Mouse (Mus musculus) thymus, postnatal 0 days (tissue): ENCODE results near the gene Fam214b. TPM values are rescaled to one million over a fixed set of nuclear protein-coding genes. Genes with fewer than 3 reads are reported as not detected.
A peak's percentile ranks its signal among the peaks of the same experiment; 100 is the strongest.

Experiments
- DNase-seq: peaks from one replicate; pipeline ENCODE4 v3.0.0-alpha.2; 2015; ENCODE audit warnings: low spot score
- polyA plus RNA-seq: library from polyadenylated mRNA; unstranded; fragments of >200 nt; fragmentation: Nextera tagmentation; extraction: Ambion mirVana; gene quantifications from 2 replicates; pipeline ENCODE4 v1.2.1, GENCODE M21; 2015

Fam214b gene
- polyA plus RNA-seq, result 2.4 and 3.0 TPM in 2 replicates

GRCm38 (mm10) chr4:43045659-43046302, at the start of gene Fam214b:
Gene Fam214b (minus strand): TSS chr4:43046220.
- DNase-seq, result peak; percentile 80

GRCm38 (mm10) chr4:43091183-43091582, 45.2 kb upstream of the Fam214b start:
- no peak for DNase-seq

- no peak for DNase-seq
Measured at GRCm38 (mm10) chr4:43089950-43090349, 43.9 kb upstream of the Fam214b start.

DNA sequence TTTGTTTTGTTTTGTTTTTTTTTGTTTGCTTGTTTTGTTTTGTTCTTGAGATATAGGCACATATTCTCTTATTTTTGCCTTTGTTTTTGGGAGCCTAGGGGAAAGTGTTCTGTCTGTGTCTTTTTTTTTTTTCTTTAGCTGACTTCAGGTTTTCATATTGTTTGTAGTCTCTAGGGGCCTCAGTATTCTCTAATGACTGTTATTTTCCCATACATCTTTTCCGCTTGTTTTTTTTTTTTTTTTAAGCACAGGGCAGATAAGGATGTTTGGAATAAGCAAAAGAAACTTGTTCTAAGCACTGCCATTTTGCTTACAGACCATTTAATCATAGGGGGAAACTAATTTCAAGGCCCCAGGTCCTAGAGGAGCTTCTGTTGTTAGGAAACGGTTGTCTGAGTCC, 36.4 kb upstream of the Fam214b start:
- DNase-seq, result no peak

GRCm38 (mm10) chr4:43078071-43078718, 32.2 kb upstream of the Fam214b start:
- DNase-seq, result no peak

GRCm38 (mm10) chr4:43074923-43075322, 28.9 kb upstream of the Fam214b start:
- no peak for DNase-seq

DNA sequence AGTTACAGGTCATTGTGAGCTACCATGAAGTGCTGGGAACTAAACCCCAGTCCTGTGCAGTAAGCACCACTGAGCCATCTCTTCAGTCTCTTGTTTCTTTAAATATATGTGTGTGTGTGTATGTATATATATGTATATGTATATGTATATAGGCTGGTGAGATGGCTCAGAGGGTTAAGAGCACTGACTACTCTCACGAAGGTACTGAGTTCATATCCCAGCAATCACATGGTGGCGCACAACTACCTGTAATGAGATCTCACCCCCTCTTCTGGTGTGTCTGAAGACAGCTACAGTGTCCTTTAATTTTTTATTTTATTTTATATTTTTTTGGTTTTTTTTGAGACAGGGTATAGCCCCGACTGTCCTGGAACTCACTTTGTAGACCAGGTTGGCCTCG, 19.5 kb upstream of the Fam214b start:
- no peak for DNase-seq

- DNase-seq, result no peak
Measured at GRCm38 (mm10) chr4:43060286-43060685, 14.3 kb upstream of the Fam214b start.

DNA sequence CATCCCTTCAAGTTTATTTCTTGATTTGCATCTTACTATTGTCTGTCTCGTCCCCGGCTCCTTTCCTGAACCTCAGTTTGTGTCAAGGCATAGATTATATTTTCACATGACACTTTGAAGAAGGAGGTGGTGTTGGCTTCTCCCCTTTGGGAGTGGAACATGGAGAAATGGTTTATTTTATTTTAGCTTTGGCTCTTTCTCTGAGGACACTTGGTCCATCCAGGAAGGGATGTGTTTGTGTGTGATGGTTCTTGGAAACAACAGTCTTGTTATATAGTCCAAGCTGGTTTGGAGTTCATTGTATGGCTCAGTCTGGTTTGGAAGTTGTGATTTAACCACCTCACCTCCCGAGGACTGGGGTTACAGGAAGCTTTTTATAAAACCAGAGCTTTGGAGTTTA, 13.7 kb upstream of the Fam214b start:
- no peak for DNase-seq

GRCm38 (mm10) chr4:43058753-43059654, 13.0 kb upstream of the Fam214b start, which contains the start of gene Unc13b:
Gene Unc13b (plus strand): TSS chr4:43058953.
- DNase-seq, result peak; percentile 32

GRCm38 (mm10) chr4:43058392-43058752, 12.4 kb upstream of the Fam214b start:
- DNase-seq, result no peak

GRCm38 (mm10) chr4:43057654-43058053, 11.6 kb upstream of the Fam214b start:
- DNase-seq, result no peak

DNA sequence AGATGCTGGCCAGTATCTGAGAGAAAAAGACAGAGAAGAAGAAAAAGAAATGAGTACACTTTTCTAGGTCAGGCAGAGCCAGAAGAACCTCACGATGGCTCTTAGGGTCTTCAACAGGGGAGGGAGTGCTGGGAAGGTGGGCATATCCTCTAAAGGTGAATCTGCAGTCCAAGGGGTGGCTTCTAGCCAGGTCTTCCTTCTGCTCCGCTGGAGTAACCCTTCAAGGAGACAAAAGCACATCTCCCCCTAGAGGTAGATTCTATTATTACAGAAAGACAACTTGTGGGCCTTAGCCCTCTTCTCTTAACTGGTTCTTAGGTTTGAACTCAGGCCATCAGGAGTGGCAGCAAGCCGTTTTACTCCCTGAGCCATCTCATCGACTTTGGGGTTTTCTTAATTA, 6.6 kb upstream of the Fam214b start:
- peak; percentile 66 for DNase-seq

GRCm38 (mm10) chr4:43047231-43047630, 1.2 kb upstream of the Fam214b start:
- peak; percentile 82 for DNase-seq

- DNase-seq, result no peak
Measured at GRCm38 (mm10) chr4:43046607-43047006, 587 bp upstream of the Fam214b start.

GRCm38 (mm10) chr4:43045285-43045658, 748 bp downstream of the Fam214b start:
- no peak for DNase-seq

GRCm38 (mm10) chr4:43044673-43045072, 1.3 kb downstream of the Fam214b start:
- DNase-seq, result no peak

DNA sequence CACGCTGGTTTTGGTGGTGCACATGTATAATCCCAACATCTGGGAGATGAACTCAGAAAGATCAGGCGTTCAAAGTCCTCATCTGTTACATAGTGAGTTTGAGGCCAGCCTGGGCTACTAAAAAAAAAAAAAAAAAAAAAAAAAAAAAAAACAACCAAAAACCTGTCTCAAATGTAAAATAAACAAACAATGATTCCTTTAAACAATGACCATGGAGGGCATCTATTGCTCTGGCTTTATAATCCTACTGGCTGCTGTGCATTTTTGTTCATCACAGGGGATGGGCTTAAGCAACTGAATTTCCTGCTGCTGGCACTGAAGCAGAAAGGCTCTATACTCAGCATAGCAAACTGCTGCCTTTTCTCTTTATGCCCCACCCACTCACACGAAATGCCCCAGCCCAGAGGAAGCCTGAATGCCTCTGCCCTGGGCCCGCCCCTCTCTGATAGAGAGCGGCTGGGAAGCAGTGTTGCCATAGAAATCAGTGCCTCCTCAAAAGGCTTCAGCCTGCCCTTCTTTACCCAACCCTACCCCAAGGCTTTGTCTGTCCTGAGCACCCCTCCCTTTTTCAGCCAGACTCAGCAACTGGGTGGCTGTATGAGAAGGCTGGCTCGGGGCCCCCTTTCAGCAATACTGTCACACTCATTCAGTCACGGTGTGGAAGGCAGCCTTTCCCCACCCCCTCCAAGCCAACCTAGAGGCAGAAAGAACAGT, 2.2 kb downstream of the Fam214b start:
- peak; percentile 58 for DNase-seq

DNA sequence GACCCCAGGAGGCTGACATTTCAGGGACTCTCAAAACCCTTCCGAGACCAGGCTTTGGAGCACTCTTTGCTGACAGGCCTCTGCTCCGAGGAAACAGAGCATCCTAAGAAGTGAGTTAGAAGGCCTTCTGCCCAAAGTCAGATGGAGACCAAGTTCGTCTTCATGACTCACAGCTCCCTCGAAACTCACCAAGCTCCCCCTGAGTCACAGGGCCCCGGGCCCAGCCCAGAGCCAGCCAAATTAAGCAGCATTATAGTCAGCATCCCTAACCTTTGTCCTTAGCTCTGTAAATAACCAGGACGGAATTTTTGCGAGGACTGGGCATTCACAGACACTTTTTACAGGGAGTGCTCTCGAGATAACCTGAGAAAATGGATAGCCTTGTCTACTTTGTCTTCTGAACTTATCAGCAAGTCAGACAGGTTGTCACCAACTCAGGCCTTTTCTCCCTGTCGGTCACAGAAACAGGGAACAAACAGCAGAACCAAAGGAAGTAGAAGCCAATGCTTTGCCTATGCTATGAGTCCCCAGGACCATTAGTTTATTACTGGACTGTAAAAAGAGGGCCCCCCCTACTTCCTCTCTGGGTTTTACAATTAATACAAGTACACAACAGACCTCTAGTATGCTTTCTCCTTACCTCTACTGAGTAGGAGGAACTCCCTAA, 5.0 kb downstream of the Fam214b start:
- no peak for DNase-seq

GRCm38 (mm10) chr4:43040114-43040572, 5.9 kb downstream of the Fam214b start:
- DNase-seq, result peak; percentile 94

DNA sequence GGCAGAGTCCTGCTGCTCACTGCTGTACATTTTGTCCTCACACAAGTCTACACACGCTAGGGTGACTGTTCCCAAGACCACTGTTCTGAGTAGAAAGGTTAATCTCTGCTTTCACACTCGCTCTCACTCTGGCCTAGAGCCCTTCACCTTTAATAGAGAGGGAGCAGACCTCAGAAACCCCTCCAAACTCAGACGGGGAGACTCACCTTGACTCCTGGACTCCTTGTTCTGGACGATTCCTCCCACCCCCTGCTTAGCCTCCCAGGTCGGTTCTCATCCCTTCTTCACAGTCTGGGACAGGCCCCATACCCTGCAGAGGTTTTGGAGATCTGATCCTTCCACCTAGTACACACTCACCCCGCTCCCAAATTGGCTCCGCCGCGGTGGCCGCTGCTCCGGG, 6.4 kb downstream of the Fam214b start:
- no peak for DNase-seq
